Mouse (Mus musculus): ENCODE data around the gene Siva1. TPM values are rescaled to one million over a fixed set of nuclear protein-coding genes. Genes with fewer than 3 reads are reported as not detected.

The Siva1 gene
- total and polyA plus RNA-seq, 3 experiments = 78.1 to 137 (median 135) TPM

DNA sequence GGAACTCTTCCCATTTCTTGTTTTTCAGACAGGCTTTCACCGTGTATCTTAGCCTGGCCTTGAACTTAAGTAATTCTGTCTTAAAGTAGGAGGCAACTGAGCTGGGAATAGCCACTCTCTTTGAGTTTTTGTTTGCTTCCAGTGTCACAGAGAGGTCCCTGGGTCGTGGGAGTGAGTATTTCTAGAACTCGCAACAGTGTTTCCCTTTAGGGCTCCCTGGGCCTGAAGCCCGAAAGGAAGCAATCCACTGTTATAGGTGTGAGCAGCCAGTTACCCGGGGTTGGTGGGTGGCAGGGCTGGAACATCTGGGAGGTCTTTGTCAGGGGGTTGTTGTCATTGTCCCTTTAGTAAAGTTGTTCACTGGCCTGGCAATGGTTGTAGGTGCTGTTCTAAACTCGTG lies 1.7 kb downstream of the Siva1 start:
- DNase-seq (ENCODE audit: extremely low read depth) = no peak
- H3K4me1 ChIP-seq (ENCODE audit: control insufficient read depth in 1 of 2, insufficient read depth in 2 of 2) = peaks cover 4 to 23% of the 10 kb centered on the region in 2 experiments; a peak in 3 of 4 replicates
- no peak for TF ChIP-seq GABPA (IDR thresholded peaks at IDR 0.05; ENCODE audit: insufficient replicate concordance, low read depth, low read length)
- H3K4me3 ChIP-seq (replicated peaks in 1 of 3; ENCODE audit: low read depth in 2 of 3, low read length in 2 of 3, poor library complexity in 1 of 3) = peak overlapping the region in 2 of 3 experiments; percentile 79 to 100
- peaks cover 15% of the 10 kb centered on the region for H3K79me2 ChIP-seq (replicated peaks; ENCODE audit: control insufficient read depth, extremely low read depth, insufficient read depth, poor library complexity, severe bottlenecking)
- dilution Hi-C loops (cut with MboI; ENCODE audit: extremely low pct_ligation_motif_present, extremely low pct_unique_long_range_greater_than_20kb, low sequenced_read_pairs) = no loop called here
- peak overlapping the region; percentile 95 for H3K4me2 ChIP-seq (ENCODE audit: insufficient read depth, low read depth, poor library complexity, severe bottlenecking)
- in situ Hi-C loops (cut with MboI; ENCODE audit: low pct_ligation_motif_present, low pct_unique_long_range_greater_than_20kb, low sequenced_read_pairs) = no loop called here
- H3K9ac ChIP-seq (ENCODE audit: insufficient read depth, low read depth) = peak overlapping the region; percentile 97; the same call in 1 of the 2 replicates
- H3K27ac ChIP-seq (ENCODE audit: insufficient read depth, low read depth) = no peak overlapping the region
- H3K36me3 ChIP-seq (replicated peaks in 1 of 2; ENCODE audit: control insufficient read depth in 1 of 2, insufficient read depth in 1 of 2, low read length in 1 of 2) = peaks cover 35 to 54% of the 10 kb centered on the region in 2 experiments
- H3K27me3 ChIP-seq (replicated peaks) = no peaks in the 10 kb centered on the region
- H3K9me3 ChIP-seq (replicated peaks; ENCODE audit: low read length) = no peaks in the 10 kb centered on the region

DNA sequence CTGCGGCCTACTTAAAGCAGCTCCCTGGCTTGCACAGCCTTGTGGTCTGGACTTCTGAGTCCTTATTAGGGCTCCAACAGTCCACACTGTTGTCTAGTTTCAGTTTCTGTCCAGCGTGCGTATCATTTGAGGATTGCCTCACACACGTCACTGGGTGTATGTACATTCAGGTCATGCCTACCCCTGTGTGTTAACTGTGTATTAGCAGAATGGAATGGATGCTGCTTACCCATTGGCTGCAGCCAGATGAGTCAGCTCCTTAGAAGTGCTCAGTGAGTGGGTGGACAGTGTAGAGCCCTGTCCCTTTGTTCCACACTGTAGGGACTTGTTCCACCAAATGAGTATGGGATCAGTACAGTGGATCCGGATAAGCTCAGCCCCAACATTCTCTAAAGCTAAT lies 3.6 kb downstream of the Siva1 start:
- Histone ChIP-seq H3K9ac (ENCODE audit: insufficient read depth, low read depth) (no peak overlapping the region), H3K79me2 (replicated peaks; ENCODE audit: control insufficient read depth, extremely low read depth, insufficient read depth, poor library complexity, severe bottlenecking) (peaks cover 15% of the 10 kb centered on the region), H3K36me3 (replicated peaks in 1 of 2; ENCODE audit: control insufficient read depth in 1 of 2, insufficient read depth in 1 of 2, low read length in 1 of 2) (peaks cover 51 to 67% of the 10 kb centered on the region in 2 experiments), H3K27me3 (replicated peaks) (no peaks in the 10 kb centered on the region), H3K4me2 (ENCODE audit: insufficient read depth, low read depth, poor library complexity, severe bottlenecking) (no peak overlapping the region), H3K4me1 (ENCODE audit: control insufficient read depth in 1 of 2, insufficient read depth in 2 of 2) (peaks cover 3 to 23% of the 10 kb centered on the region in 2 experiments; a peak in 3 of 4 replicates), H3K27ac (ENCODE audit: insufficient read depth, low read depth) (no peak overlapping the region), H3K9me3 (replicated peaks; ENCODE audit: low read length) (no peaks in the 10 kb centered on the region), H3K4me3 (replicated peaks in 1 of 3; ENCODE audit: low read depth in 2 of 3, low read length in 2 of 3, poor library complexity in 1 of 3) (no peak overlapping the region)
- dilution Hi-C loops (cut with MboI; ENCODE audit: extremely low pct_ligation_motif_present, extremely low pct_unique_long_range_greater_than_20kb, low sequenced_read_pairs) = no loop called here
- in situ Hi-C loops (cut with MboI; ENCODE audit: low pct_ligation_motif_present, low pct_unique_long_range_greater_than_20kb, low sequenced_read_pairs) = no loop called here
- no peak for DNase-seq (ENCODE audit: extremely low read depth)
- TF ChIP-seq KAT2A (IDR thresholded peaks at IDR 0.05; ENCODE audit: insufficient replicate concordance, low read length) (no peak), CHD2 (IDR thresholded peaks at IDR 0.05; ENCODE audit: low read length) (no peak), JUND (conservative IDR thresholded peaks at IDR 0.05; ENCODE audit: low read depth, low read length) (no peak), UBTF (IDR thresholded peaks at IDR 0.05; ENCODE audit: low read depth, low read length) (no peak), TBP (conservative IDR thresholded peaks at IDR 0.05; ENCODE audit: low read depth, low read length) (no peak), GABPA (IDR thresholded peaks at IDR 0.05; ENCODE audit: insufficient replicate concordance, low read depth, low read length) (no peak), ZKSCAN1 (IDR thresholded peaks at IDR 0.05; ENCODE audit: borderline replicate concordance, low read depth, low read length) (no peak), SMC3 (IDR thresholded peaks at IDR 0.05; ENCODE audit: low read depth, low read length) (no peak), ZNF384 (IDR thresholded peaks at IDR 0.05; ENCODE audit: low read depth, low read length) (no peak), RCOR1 (conservative IDR thresholded peaks at IDR 0.05; ENCODE audit: low read depth, low read length) (no peak), ZMIZ1 (IDR thresholded peaks at IDR 0.05; ENCODE audit: low read depth, low read length) (no peak), E2F4 (IDR thresholded peaks at IDR 0.05; ENCODE audit: insufficient replicate concordance, low read depth, low read length) (no peak), SIN3A (IDR thresholded peaks at IDR 0.05; ENCODE audit: low read length) (no peak), JUN (IDR thresholded peaks at IDR 0.05; ENCODE audit: insufficient read depth, low read depth, low read length) (no peak), EP300 (IDR thresholded peaks at IDR 0.05; ENCODE audit: low read length) (no peak)
